8 mouse cellular contexts compared by ENCODE assay signal in the genomic region with DNA sequence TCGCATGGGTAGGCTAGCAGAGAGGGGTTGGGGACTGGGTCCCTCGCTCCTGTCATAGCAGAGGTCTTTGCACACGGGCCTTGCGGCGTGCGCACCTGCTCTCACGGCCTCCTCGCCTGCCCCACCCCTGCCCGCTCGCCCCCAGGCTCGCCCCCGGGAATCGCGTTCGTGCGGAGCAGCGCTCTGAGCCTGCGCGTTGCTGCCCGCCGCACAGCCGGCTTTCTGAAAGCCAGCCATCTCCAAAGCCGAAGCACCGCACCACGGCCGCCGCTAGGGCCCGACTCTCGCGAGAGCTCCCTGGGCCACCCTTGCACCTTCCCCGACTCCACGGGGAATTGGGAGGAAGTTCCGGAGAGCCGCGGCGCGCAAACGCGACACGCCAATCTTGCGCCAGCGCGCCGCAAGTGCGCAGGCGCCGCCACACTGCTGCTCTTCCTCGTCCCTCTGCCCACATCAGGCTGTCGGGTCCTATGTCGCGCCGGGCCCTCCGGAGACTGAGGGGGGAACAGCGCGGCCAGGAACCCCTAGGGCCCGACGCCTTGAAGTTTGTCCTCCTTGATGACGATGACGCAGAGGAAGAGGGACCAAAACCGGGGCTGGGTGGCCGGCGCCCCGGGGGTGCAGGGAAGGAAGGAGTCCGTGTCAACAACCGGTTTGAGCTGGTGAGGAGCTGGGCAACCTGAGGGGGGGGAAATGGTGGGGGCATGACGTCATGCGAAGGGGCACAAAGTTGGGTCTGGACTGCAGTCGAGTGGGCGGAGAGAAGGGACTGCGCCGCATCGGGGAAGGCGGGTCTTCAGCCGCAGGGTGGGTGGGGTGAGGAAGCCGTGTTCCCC. TPM values are rescaled to one million over a fixed set of nuclear protein-coding genes. Genes with fewer than 3 reads are reported as not detected.
A peak's percentile ranks its signal among the peaks of the same experiment; 100 is the strongest.
DNase-seq lines count a peak whose midpoint lies in the region; ATAC-seq and TF ChIP-seq lines count a peak whose summit lies in the region.

Gene Tcf25 (plus strand): TSS at position 351 of the 836 bp plus-strand sequence.

- DNase-seq in ES-E14 (ENCODE audit: low read depth, low spot score): peak; percentile 94
- peak; percentile 98 for DNase-seq in cerebellum, adult 11-12 months
- peak; percentile 93 to 96 for DNase-seq in heart, postnatal 36 days
- DNase-seq in layer of hippocampus, adult 2 months (ENCODE audit: low spot score in 2 of 2): peak; percentile 96 to 97
- DNase-seq in lung, embryonic 14.5 days: peak; percentile 97
- DNase-seq in thymus, adult 2 months: peak; percentile 94

- peak; percentile 96 for ATAC-seq in forebrain, embryonic 16.5 days
- ATAC-seq in lung, embryonic 14.5 days (ENCODE audit: insufficient read depth): peak; percentile 94

- peak within 1 kb of the TSS; percentile 72 to 86 for H3K4me3 ChIP-seq in ES-E14 (ENCODE audit: insufficient read depth in 1 of 2, low read depth in 1 of 2, low read length in 2 of 2, poor library complexity in 1 of 2, severe bottlenecking in 1 of 2)
- H3K4me3 ChIP-seq in forebrain, embryonic 16.5 days (replicated peaks; ENCODE audit: low read length): peak within 1 kb of the TSS; percentile 63
- peak within 1 kb of the TSS; percentile 81 for H3K4me3 ChIP-seq in layer of hippocampus, adult 2 months
- peak within 1 kb of the TSS; percentile 84 for H3K4me3 ChIP-seq in lung, embryonic 14.5 days (ENCODE audit: low read depth, low read length)
- peak within 1 kb of the TSS; percentile 95 for H3K4me3 ChIP-seq in olfactory bulb, adult 2 months (ENCODE audit: insufficient read depth, low read depth, low read length)
- peak within 1 kb of the TSS; percentile 68 for H3K4me3 ChIP-seq in thymus, adult 2 months (ENCODE audit: control insufficient read depth, insufficient read depth, low read length)

- H3K27ac ChIP-seq in ES-E14 (ENCODE audit: insufficient read depth, low read depth, low read length, poor library complexity, severe bottlenecking): peak within 1 kb of the TSS; percentile 84
- H3K27ac ChIP-seq in forebrain, embryonic 16.5 days (ENCODE audit: low read length): peak within 1 kb of the TSS; percentile 92
- peak within 1 kb of the TSS; percentile 99 for H3K27ac ChIP-seq in layer of hippocampus, adult 2 months
- H3K27ac ChIP-seq in lung, embryonic 14.5 days (ENCODE audit: low read depth): peak within 1 kb of the TSS; percentile 98
- H3K27ac ChIP-seq in olfactory bulb, adult 2 months (ENCODE audit: insufficient read depth, low read depth, low read length): peak within 1 kb of the TSS; percentile 98
- H3K27ac ChIP-seq in thymus, adult 2 months (ENCODE audit: control insufficient read depth, insufficient read depth, low read length): peak within 1 kb of the TSS; percentile 62

- H3K4me2 ChIP-seq in forebrain, embryonic 16.5 days (ENCODE audit: low read length): peak within 1 kb of the TSS; percentile 88
- peak within 1 kb of the TSS; percentile 85 for H3K4me2 ChIP-seq in lung, embryonic 14.5 days

- no peaks in the 10 kb centered on the region for H3K27me3 ChIP-seq in forebrain, embryonic 16.5 days (replicated peaks; ENCODE audit: control insufficient read depth, insufficient read depth, low read length)
- no peaks in the 10 kb centered on the region for H3K27me3 ChIP-seq in lung, embryonic 14.5 days (ENCODE audit: insufficient read depth, low read length)
- H3K27me3 ChIP-seq in thymus, adult 2 months (ENCODE audit: control insufficient read depth, insufficient read depth, low read length): no peaks in the 10 kb centered on the region

- H3K36me3 ChIP-seq in ES-E14 (ENCODE audit: control insufficient read depth, insufficient read depth, low read length, poor library complexity, severe bottlenecking): peaks cover 9% of the 10 kb centered on the region
- peaks cover 4% of the 10 kb centered on the region for H3K36me3 ChIP-seq in forebrain, embryonic 16.5 days (ENCODE audit: control insufficient read depth, insufficient read depth)
- peaks cover 7% of the 10 kb centered on the region; the same call in 1 of the 2 replicates for H3K36me3 ChIP-seq in lung, embryonic 14.5 days (ENCODE audit: insufficient read depth)
- H3K36me3 ChIP-seq in thymus, adult 2 months (ENCODE audit: control insufficient read depth, insufficient read depth, low read length): no peaks in the 10 kb centered on the region

- no peaks in the 10 kb centered on the region for H3K9me3 ChIP-seq in ES-E14 (ENCODE audit: control insufficient read depth, insufficient read depth, low read depth, low read length)
- no peaks in the 10 kb centered on the region for H3K9me3 ChIP-seq in forebrain, embryonic 16.5 days (ENCODE audit: control insufficient read depth, low read length)
- H3K9me3 ChIP-seq in lung, embryonic 14.5 days (ENCODE audit: low read depth, low read length): no peaks in the 10 kb centered on the region

- in situ Hi-C loops in ES-E14 (cut with MboI; ENCODE audit: low sequenced_read_pairs in 2 of 2, unreplicated experiment in 2 of 2): no loop called here

- under 1% methylated on average over 75 of the region's 75 CpGs for WGBS in forebrain, embryonic 16.5 days
- under 1% methylated on average over 75 of the region's 75 CpGs for WGBS in lung, embryonic 14.5 days
- under 1% methylated on average over 75 of the region's 75 CpGs for WGBS in olfactory bulb, adult 2 months
- WGBS in thymus, adult 2 months: under 1% methylated on average over 75 of the region's 75 CpGs

- peak within 1 kb of the TSS; percentile 88 for H3K9ac ChIP-seq in ES-E14 (ENCODE audit: insufficient read depth, low read depth, low read length, poor library complexity, severe bottlenecking)
- peak within 1 kb of the TSS; percentile 81 for H3K9ac ChIP-seq in forebrain, embryonic 16.5 days (replicated peaks; ENCODE audit: low read depth, low read length)
- peak within 1 kb of the TSS; percentile 91 for H3K9ac ChIP-seq in lung, embryonic 14.5 days

- peaks cover 3 to 27% of the 10 kb centered on the region in 2 experiments; a peak in 2 of 4 replicates for H3K4me1 ChIP-seq in ES-E14 (ENCODE audit: control insufficient read depth in 2 of 2, insufficient read depth in 2 of 2, low read length in 2 of 2, poor library complexity in 1 of 2)
- peaks cover 18% of the 10 kb centered on the region for H3K4me1 ChIP-seq in forebrain, embryonic 16.5 days (replicated peaks; ENCODE audit: control insufficient read depth, insufficient read depth, low read length)
- H3K4me1 ChIP-seq in lung, embryonic 14.5 days (ENCODE audit: insufficient read depth): peaks cover 4% of the 10 kb centered on the region; the same call in 1 of the 2 replicates
- peaks cover 10% of the 10 kb centered on the region for H3K4me1 ChIP-seq in olfactory bulb, adult 2 months (ENCODE audit: control insufficient read depth, insufficient read depth, low read length)
- H3K4me1 ChIP-seq in thymus, adult 2 months (replicated peaks; ENCODE audit: control insufficient read depth, insufficient read depth, low read length): peaks cover 8% of the 10 kb centered on the region; the same call in 1 of the 2 replicates

- TF ChIP-seq CTCF in layer of hippocampus, adult 2 months (conservative IDR thresholded peaks at IDR 0.05): peak; percentile 84
- peak; percentile 70 for TF ChIP-seq CTCF in lung, embryonic 14.5 days (IDR thresholded peaks at IDR 0.05; ENCODE audit: low read depth)
- peak; percentile 47; the same call in 1 of the 2 replicates for TF ChIP-seq CTCF in olfactory bulb, adult 2 months (IDR thresholded peaks at IDR 0.05; ENCODE audit: insufficient read depth, low read depth, low read length)
- TF ChIP-seq CTCF in thymus, adult 2 months (IDR thresholded peaks at IDR 0.05; ENCODE audit: borderline replicate concordance, control insufficient read depth, extremely low read depth, insufficient read depth, low read length, poor library complexity): peak; percentile 83

- peak; percentile 73 for TF ChIP-seq POLR2A in olfactory bulb, adult 2 months (IDR thresholded peaks at IDR 0.05; ENCODE audit: insufficient read depth, low read depth, low read length)
- TF ChIP-seq POLR2A in thymus, adult 2 months (IDR thresholded peaks at IDR 0.05; ENCODE audit: control insufficient read depth, extremely low read depth, insufficient read depth, low read length, poor library complexity): peak; percentile 82

- intact Hi-C loops in heart, postnatal 36 days (cut with DNase I): loop anchor here (2.0 kb wide), 1 partner anchor 269 kb away; no protein-coding TSS in a partner anchor

TF ChIP-seq in ES-E14, 5 proteins besides CTCF, POLR2A, EP300 and RAD21:
- TF ChIP-seq HCFC1 (IDR thresholded peaks at IDR 0.05; ENCODE audit: borderline replicate concordance, insufficient read depth, low read length) (peak; percentile 77; the same call in 1 of the 2 replicates), CHD2 (IDR thresholded peaks at IDR 0.05; ENCODE audit: low read depth, low read length) (peak; percentile 98), ZNF384 (IDR thresholded peaks at IDR 0.05; ENCODE audit: low read depth, low read length) (no peak), ZC3H11A (IDR thresholded peaks at IDR 0.05; ENCODE audit: borderline replicate concordance, low read depth, low read length) (no peak)

RNA-seq across cellular contexts. Expression of gene Tcf25, which starts in this region (rescaled TPM):
- 87.2 and 114 TPM in 2 replicates for total RNA-seq in ES-E14 (2012; rRNA removed)
- polyA plus RNA-seq in forebrain, embryonic 16.5 days (2015; fragmentation: Nextera tagmentation; extraction: Ambion mirVana): 283 and 303 TPM in 2 replicates
- total RNA-seq in heart, postnatal 36 days (2021): 100 to 1,000 TPM; 121 to 130 TPM
- 100 to 1,000 TPM; 459 to 497 TPM for total RNA-seq in layer of hippocampus, adult 2 months (2021)
- 144 and 146 TPM in 2 replicates for polyA plus RNA-seq in lung, embryonic 14.5 days (2014; fragmentation: Nextera tagmentation; extraction: Ambion mirVana)
- 373 and 551 TPM in 2 replicates for polyA plus RNA-seq in olfactory bulb, adult 2 months (2012; ENCODE audit: insufficient read depth, insufficient read length, low replicate concordance, missing spikeins)
- 256 and 261 TPM in 2 replicates for polyA plus RNA-seq in thymus, adult 2 months (2012; rRNA removed)

Comparison
In these comparisons a context has a peak if more than half of its experiments do, and no peak if none do; other contexts are left out.
1. Peak in every context shown above with its lines: DNase-seq, ATAC-seq, H3K4me3 ChIP-seq and H3K27ac ChIP-seq.